Mouse (Mus musculus) T-helper 2 cell (primary cell): ENCODE results near the gene Cyth4.

ENCODE experiments used
- in situ Hi-C: fragments of 300-600 bp; cut with MboI, MseI; formaldehyde crosslinking; loops from one replicate; pipeline ENCODE4 v1.15.1; 2025; ENCODE audit warnings: high pct_unique_total_duplicates

The Cyth4 gene

DNA sequence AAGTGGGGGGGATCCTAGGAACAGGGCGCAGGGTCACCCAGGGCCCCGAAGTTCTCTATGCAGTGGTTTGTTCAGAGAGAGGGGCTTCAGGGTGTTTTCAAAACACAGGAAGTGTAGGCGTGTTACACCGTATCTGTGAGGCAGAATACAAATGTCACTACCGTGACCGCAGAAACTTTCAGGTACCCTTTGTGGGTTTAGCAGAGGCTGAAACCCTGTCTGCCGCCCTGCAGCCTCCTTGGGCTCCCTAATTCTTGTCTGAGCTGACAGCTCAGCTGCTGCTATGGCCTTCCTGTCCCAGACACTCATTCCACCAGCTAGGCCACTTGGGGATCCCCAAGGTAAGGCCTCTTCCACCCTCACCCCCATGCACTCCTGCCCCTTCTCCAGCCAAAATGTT lies 17.7 kb downstream of the Cyth4 start:
- in situ Hi-C loops: no loop called here

DNA sequence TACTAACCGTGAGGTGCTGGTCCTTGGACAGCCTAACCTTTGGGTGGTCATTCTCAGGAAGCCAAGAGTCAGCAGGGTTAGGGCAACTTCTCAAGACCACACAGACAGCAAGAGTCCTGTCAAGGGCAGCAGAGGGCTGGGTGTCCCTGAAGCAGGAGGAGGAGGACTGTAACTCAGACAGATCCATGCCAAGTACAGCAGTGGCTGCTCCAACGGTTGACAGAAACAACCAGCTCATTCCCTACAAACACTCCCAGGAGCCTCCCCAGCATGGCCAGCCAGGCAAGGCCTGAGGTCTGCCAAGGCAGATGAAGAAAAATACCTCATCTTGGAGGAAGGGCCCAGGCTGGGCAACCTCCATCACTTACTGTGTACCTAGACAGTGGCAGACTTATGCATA lies 20.1 kb downstream of the Cyth4 start:
- in situ Hi-C loops: no loop called here

- in situ Hi-C loops: loop anchor here (5.0 to 10.0 kb wide), 2 partner anchors 119 to 231 kb away; partner anchors contain the start of gene Lgals2
Measured at GRCm38 (mm10) chr15:78623426-78623825, 26.6 kb downstream of the Cyth4 start.

DNA sequence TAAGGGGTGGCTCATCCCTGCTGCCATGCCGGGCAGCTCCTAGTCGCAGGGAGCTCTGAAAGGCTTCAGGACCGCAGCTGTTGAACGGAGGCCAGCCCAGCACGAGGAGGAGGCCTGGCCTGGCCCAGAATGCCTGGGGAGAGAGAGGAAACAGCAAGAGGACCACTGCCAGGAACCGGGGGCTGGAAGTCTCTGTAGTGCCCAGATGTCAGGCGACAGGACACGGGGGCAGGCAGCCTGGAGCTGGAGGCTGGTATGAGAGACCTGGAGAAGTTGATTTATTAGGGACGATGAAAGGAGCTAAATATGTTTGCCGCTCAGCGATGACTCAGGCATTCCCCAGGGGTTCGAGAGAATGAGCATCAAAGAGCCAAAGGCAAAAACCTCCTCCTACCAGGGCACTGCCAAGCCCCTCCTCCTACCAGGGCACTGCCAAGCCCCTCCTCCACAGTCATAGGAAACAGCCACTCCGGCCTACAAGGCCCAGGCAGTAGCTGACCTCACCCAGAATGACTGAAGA lies 27.6 kb downstream of the Cyth4 start:
- in situ Hi-C loops: loop anchor here (5.0 to 10.0 kb wide), 2 partner anchors 118 to 230 kb away; partner anchors contain the start of gene Lgals2

DNA sequence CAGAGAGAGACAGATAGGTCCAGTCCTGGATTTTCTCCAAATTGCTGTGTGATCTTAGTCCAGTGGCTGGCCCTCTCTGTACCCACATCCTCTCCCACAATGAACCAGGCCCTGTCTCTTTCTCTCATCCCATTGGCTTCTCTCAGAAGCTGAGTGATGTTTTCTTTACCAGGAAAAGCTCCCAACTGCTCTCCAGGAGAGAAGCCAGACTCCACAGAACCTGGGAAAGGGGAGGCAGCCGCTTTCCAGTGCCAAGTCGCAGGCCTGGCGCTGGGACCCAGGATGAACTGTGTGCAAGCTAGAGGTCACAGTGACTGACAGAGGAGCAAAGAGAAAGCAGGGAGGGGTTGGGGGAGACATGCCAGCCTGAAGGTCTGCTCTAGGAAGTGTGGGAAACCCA lies 28.1 kb downstream of the Cyth4 start:
- in situ Hi-C loops: loop anchor here (5.0 to 10.0 kb wide), 2 partner anchors 117 to 230 kb away; partner anchors contain the start of gene Lgals2

DNA sequence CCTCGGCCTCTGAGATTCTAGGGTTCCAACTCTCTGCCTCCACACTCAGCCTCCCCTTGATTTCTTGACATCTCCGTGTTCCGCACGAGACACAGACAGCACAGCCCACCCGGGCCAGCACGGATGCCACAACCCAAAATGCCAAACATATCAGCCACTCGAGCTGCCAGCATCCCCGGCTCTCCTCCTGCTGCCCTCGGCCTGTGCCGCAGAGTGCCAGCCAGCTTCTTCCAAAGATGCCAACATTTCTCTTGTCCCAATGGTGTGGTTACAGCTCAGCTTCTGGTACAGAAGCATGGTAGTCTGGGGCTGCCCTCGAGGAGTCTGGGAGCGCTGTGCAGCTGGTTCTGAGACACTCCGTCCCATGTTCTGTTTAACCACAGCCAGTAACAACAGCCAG lies 29.4 kb downstream of the Cyth4 start:
- in situ Hi-C loops: loop anchor here (10.0 kb wide), 1 partner anchor 229 kb away; the partner anchor contains the start of gene Lgals2

DNA sequence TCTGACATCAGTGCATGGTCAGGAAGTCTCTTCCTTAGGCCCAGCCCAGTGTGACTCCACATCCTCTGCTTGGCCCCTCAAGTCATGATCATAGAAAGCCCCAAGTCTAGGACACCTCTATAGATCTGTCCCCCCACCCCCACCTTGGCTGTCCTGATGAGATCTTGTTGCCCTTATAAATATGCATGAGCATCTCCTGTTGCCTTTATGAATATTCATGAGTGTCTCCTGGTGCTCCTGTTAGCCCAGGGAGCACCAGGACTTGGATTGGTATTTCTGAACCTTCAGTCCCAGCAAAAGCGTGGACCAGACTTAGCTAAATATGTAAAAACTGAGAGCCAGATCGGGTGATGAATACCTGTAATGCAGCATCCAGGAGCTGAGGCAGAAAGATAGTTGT lies 35.5 kb downstream of the Cyth4 start:
- in situ Hi-C loops: no loop called here

DNA sequence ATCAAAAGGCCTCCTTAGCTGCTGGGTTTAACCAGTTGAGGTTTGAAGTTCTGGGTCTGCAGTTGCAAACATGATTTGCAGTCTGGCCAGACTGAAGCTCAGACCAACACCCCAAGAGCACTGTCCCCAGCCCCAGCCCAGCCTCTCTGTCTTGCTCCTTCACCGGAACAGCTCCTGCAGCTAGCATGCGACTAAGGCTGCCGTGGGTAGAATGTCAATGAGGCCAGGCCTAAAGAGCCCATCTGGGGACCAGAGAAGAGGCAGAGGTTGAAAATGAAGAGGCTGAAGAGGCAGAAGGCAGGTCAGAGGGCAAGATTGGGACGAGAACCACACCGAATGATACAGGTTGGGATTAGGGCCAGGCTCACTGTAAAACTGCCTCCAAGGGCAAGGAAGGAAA lies 36.6 kb downstream of the Cyth4 start:
- in situ Hi-C loops: no loop called here

- in situ Hi-C loops: no loop called here
Measured at GRCm38 (mm10) chr15:78634095-78634737, 37.4 kb downstream of the Cyth4 start.

- in situ Hi-C loops: loop anchor here (5.0 kb wide), 1 partner anchor 67 kb away; no protein-coding TSS in a partner anchor
Measured at GRCm38 (mm10) chr15:78635231-78635630, 38.4 kb downstream of the Cyth4 start.

DNA sequence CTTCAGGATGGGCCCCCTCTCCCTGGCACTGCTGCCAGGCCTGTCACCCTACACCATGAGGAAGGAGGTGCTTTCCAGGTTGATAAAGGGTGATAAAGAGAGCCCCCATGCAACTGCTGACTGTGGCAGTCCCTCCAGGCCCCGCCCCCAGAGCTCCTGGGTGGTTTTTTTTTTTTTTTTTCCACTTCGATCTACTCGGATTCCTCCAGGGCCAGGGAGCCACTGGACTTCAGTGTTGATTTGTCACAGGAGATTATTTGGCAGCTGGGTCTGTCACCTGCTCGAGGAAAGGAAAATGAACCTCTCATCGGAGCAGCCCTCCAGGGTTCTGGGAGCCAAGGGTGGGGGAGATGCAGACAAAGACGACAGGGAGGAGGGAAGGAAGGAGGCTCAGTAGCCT lies 46.8 kb downstream of the Cyth4 start:
- in situ Hi-C loops: loop anchor here (10.0 kb wide), 1 partner anchor 429 kb away; no protein-coding TSS in a partner anchor

GRCm38 (mm10) chr15:78644606-78645005 lies 47.8 kb downstream of the Cyth4 start:
- in situ Hi-C loops: loop anchor here (10.0 kb wide), 1 partner anchor 430 kb away; no protein-coding TSS in a partner anchor

DNA sequence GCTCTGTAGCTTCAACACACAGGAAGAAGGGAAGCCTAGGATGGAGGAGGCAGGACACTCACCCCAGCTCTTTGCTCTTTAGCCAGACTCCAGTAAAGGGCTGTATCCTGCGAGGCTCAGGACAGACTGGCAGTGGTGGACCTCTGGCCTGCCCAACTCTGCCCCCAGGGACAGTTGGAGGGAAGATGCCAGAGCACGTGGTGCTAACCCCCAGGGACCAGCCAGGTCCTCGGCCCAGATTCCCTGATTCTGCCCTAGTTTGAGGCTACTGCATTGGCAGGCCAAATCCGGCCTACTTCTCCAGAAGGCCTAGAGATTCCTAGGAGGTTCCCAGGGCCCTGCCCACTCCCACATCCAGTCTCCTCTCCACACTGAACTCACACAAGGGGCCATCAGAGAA lies 50.9 kb downstream of the Cyth4 start:
- in situ Hi-C loops: loop anchor here (10.0 kb wide), 1 partner anchor 433 kb away; no protein-coding TSS in a partner anchor

DNA sequence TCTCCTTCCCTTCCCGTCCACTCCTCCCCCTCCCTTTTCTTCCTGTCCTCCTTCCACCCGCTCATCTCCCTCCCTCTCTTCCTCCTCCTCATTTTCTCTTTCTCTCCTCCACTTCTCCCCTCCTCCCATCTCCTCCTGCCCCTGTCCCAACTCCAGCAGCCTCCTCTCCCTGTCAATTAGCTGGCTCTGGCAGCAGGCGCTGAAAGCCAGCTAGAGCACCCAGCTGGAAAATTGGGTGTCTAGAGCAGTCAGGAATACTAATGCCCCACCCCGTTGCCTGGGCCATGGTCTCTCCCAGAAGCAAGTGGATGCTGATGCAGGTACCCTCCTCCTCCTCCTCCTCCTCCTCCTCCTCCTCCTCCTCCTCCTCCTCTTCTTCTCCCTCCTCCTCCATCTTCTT lies 54.3 kb downstream of the Cyth4 start:
- in situ Hi-C loops: loop anchor here (25.0 kb wide), 1 partner anchor 1536 kb away; no protein-coding TSS in a partner anchor

DNA sequence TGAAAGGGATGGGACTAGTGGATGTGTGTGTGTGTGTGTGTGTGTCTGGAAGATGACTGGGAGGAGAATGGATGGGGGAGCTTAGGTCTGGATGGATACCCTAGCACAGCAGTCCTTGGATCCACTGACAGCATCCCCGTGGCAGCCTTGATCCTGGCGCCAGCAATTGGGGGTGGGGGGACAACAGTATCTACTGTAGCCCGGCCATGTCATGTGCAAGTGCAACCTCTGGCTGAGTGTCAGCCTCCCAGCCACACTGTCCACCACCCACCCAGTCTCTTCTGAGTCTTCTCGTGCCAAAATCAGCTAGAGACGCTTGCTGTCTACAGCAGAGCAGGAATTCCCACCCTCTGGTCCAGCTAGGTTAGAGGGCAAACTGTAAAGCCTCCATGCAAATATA lies 67.4 kb downstream of the Cyth4 start:
- in situ Hi-C loops: loop anchor here (25.0 kb wide), 1 partner anchor 1523 kb away; no protein-coding TSS in a partner anchor

DNA sequence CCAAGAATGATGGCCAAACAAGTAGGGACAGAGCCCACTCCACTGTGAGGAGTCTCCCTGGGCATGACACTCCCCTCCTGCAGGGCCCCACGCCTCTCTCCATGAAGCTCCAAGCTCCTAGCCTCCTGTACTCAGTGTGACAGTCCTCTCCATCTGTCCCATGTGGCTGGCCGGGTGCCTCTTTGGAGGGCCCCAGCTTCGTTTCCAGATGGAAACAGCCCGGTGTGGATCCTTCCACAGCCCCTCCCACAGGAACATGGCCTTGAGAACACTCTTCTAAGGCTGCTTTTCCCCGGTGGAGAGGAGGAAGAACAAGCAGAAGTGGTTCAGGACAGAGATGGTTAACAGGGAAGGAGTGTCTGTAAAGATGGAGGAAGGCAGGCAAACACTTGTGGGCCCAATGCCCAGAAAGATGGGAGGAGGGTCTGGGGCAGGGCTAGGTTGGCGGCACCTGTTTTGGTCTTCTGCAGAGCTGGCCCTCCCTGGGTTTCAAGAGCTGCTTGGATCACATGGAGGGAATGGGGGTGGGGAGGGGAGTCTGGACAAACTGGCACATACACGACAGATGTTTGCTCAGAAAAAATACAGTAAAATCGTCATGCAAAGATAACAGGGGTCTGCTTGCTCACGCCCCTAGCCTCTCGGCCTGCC lies 72.5 kb downstream of the Cyth4 start:
- in situ Hi-C loops: loop anchor here (25.0 kb wide), 1 partner anchor 1518 kb away; no protein-coding TSS in a partner anchor

DNA sequence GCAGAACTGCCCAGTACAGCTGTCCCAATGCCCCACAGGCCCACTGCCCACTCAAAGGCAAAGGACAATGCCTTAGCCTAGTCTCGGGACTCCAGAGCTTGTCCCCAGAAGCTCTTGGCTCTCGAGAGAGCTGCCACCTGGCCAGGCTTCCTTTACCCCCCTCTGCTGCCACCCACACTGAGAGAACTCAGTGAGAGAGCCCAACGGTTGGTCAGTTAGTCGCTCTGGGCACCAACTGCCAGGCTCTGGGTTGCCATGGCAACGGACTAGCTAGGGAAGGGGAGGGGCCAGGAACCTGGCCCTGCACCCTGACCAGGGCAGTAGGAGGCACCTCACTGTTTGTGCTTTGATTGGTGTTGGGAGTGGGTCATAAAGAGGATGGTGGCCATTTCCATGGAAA lies 73.5 kb downstream of the Cyth4 start:
- in situ Hi-C loops: loop anchor here (25.0 kb wide), 1 partner anchor 1517 kb away; no protein-coding TSS in a partner anchor
